Mouse (Mus musculus) granulocyte monocyte progenitor cell, adult 5-6 weeks (primary cell): ENCODE data around the gene Galnt2. TPM values are rescaled to one million over a fixed set of nuclear protein-coding genes. Genes with fewer than 3 reads are reported as not detected.
A peak's percentile ranks its signal among the peaks of the same experiment; 100 is the strongest.

Source experiments
- ATAC-seq: replicated peaks from 2 replicates; pipeline ENCODE4 v1.8.0; 2016; ENCODE audit warnings: mild to moderate bottlenecking, moderate TSS enrichment, inconsistent platforms; ENCODE audit not compliant: poor library complexity, severe bottlenecking
- total RNA-seq, 2 experiments: library from RNA; stranded (forward) in 1 of 2; stranded (reverse) in 1 of 2; fragments of 200-712, 200-1000 nt in 1 of 2; fragments of >200 nt in 1 of 2; fragmentation: Nextera tagmentation in 1 of 2; gene quantifications; 2 replicates each; pipeline ENCODE4 v1.2.3; 2014 to 2017

Galnt2 gene
- total RNA-seq, 2 experiments from 2014 or later, result 20.4 to 25.6 TPM

DNA sequence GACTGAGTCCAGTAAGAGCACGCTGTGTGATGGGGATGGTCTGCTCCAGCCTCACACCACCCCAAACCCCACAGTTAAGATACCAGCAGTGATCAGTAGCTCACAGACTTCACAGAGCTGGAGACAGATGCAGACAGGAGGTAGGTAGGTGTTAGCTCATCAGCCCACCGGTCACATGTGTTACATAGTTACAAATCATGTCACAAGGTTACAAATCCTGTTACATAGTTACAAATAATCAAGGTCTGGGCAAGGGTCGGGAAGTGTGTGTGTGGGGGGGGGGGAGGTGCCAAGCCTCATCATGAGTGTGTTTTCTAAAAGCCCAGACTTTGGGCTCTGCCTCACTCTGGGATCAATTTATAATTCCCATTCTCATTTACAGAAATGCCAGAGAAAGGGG, 129.7 kb downstream of the Galnt2 start:
- ATAC-seq, result no peak

DNA sequence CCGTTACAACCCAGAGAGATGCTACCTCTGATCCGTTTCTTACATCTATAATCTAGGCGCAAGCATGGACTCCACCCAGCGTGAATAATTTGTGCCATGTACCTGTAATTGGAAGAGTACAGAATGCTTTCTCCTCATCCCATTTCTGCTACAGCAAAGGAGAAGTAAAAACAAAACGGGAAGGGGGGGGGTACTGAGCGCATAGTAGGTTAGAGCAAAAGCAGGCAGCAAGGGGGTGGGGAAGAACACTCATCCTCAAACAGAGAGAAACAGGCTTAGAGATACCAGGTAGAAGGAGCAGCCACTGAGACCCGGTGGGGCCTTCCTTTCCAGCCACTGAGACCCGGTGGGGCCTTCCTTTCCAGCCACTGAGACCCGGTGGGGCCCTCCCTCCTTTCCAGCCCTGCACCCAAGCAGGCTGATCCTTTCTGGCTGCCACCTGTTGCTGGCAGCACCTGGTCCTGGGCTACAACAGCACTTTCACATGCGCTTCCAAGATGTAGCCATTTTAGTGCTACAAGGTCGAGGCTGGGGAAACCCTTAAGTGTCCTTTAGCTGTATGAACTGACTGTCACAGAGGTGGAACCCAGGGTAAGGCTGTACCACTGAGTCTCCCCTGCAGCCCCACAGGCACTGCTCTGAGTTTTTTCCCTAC, 130.7 kb downstream of the Galnt2 start:
- ATAC-seq, result no peak

DNA sequence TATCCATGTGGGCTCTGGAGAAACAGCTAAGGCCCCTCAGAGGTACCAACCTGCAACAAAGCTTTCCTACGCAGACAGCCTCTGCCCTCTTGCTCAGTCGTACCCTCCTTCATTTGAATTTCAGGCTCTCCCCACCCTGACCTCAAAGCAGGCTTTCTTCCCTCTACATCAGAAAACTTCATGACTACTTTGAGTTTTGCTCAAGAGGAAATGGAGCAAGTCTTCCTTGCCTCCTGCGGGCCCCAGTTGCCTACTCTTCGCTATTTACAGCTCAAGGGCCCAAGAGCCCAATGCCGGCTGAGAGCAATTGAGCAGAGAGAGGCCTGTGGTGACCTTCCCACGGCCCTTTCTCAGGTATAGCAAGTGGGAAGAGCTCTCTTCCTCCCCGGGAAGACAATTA, 131.4 kb downstream of the Galnt2 start:
- no peak for ATAC-seq

DNA sequence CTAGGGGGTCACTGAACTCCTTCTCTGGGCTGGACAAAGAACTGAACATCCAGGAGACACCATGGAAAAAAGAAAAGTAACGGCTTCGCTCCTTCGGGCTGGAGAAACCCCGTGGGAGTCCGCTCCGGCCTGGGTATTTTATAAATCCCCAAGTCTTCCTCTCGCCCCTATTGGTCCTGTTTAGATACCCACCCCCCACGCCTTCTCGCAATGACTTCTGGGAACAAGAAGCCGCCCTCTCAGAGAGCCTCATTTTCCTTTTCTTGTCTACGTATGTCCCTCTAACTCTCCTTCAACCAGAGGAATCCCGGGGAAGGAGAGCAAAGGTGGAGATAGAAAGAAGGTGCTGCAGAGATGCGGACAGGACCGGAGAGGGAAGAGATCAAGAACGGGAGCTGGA, 132.1 kb downstream of the Galnt2 start:
- ATAC-seq, result no peak

DNA sequence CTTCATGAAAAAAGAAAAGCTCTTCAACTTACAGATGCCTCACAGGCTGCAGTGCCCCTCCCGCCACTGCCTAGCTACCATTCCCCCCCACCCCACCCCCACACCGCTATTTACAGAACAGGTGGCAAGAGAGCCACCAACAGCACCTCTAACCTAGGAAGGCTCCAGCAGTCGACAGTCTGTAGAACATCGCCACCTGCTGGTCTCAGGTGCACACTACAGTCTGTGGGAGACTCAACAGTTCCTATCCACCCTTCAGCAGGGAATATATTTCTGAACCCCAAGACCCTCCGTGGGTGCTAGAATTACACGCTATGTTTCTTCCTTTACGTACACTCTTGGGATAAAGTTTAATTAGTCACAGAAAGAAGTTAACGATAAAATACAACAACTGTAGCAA, 137.0 kb downstream of the Galnt2 start:
- peak; percentile 92 for ATAC-seq

DNA sequence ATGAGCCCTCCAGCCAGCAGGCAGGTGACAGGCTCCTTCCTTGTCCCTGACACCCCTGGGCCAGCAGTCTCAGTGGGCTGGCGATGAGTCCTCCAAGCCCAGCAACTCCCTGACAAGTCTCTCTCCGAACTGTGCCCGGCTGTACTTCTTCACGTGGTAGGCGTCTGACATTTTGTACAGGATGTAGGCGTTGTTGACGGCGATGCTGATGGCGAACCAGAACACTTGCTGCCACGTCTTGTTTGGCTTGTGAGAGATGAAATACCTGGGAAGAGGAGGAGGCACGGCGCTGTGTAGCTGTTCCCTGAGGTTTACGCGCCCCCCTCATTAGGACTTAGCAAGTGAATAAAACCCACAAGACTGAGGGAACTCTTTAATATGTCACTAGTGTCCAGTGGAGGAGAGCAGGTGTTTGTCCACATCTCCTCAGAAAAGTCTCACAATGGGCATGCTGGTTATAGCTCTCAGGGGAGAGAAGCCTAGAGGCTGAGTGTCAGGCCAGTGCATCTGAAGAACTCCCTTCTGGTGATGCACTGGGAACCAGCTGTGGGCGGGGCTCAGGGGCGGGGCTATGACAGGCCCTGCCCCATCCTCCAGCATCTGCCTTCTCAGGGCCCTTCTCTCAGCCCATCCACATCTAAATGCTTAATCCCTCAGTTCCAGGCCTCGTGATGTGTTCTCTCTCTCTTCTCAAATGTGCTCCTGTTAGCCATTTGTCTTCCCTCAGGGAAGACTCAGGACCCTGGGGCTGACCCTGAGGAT, 139.4 kb downstream of the Galnt2 start:
- no peak for ATAC-seq

DNA sequence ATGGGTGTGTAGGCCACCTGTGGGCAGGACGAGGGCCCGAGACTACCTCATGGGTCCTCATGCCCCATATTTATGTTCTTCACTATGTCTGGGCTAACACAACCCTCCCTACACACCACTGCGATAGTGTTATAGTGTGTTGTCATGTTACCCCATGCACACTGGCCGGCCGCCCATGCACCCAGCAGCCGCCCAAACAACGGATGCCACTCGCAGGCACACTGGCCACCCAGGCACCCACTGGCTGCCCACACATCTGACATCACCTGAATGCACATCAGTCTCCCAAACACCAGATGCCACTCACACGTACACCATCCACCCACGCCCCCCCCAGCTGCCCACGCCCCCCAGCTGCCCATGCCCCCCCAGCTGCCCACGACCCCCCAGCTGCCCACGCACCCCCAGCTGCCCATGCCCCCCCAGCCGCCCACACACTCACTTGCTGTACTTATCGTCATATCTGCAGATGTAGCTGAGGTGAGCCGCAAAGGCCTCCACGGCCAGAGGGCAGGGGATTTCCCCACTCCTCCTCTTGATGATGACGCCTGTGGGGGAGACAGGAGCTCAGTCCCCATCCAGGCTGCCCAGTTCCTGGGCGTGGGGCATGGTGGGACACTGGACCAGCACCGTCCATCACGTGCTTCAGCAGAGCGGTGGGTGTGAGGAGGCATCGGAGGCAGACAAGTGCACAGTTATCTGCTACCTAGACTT, 140.4 kb downstream of the Galnt2 start:
- no peak for ATAC-seq

GRCm38 (mm10) chr8:124373753-124374152, 142.6 kb downstream of the Galnt2 start:
- no peak for ATAC-seq

DNA sequence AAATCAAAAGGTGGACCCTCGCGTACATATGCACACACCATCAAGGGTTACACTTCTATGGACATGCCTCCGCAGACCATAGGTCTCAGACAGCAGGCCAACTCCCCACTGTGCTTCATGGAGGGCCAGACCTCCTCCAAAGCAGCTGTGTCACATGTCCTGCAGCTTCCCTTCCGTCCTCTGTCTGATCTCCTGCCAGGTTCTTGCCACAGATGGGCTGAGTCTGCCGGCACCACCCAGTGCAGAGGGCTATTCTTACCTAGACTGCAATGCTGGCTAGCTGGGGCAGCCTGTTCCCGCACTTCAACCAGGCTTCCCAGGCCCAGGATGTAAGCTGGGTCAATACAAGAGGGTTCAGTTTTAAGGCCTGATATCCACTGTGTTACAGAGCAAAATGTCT, 144.0 kb downstream of the Galnt2 start:
- ATAC-seq, result 0 out of 2 replicates have a peak, but pooled peaks have one; percentile 5

GRCm38 (mm10) chr8:124375727-124376126, 144.5 kb downstream of the Galnt2 start:
- ATAC-seq, result no peak

DNA sequence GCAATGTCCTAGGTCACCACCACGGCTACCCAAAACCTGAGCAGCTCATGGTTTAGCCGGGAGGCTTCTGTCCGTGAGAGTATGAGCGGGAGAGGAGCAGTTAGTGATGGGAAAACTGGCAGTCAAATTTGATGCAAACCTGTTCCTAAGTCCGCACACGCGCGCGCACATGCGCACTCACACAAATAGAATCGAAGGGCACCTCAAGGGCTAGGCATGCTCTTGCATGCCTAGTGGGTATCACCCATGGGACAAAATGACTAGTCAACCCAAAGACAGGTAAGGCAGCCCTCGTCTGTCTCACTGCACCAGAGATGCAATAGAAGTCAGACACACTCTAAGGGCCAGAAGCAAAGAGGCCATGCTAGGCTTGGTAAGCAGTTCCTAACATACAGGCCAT, 145.2 kb downstream of the Galnt2 start:
- ATAC-seq, result no peak

DNA sequence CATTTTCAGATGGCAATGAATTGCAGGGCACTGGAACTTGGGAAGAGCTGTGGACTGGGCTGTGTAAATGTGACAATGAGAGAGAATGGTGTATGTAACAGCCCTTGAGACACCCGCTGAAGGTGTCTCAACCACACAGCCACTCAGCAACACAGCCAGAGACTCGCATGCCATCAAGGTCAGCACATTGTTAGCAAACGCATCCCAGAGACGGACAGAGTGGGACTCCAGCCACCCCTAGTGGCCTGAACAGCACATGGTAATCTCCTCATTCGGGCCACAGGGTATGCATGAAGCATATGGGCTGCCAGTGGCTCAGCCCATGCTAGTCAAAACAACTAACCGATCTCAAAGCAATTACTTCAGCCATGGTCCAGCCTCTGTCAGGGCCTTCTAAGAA, 148.1 kb downstream of the Galnt2 start:
- no peak for ATAC-seq

DNA sequence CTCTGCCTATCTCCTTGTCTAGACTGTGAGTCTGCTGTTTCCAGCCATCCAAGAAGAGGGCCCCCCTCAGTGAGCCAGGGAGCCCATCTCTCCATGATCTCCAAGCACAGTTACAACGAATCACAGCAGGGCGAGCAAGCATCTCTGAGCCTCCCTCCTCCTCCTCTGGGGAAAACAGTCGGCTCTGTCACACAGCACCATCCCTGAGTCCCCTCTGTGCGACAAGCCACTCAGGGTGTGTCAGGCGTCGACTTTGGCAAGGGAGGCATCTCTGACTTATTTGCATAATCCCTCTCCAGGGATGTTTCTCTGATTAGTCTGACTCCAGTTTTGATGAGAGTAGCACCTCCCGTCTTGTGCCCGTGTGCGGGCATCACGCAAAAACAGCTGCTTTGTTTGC, 151.0 kb downstream of the Galnt2 start:
- no peak for ATAC-seq

DNA sequence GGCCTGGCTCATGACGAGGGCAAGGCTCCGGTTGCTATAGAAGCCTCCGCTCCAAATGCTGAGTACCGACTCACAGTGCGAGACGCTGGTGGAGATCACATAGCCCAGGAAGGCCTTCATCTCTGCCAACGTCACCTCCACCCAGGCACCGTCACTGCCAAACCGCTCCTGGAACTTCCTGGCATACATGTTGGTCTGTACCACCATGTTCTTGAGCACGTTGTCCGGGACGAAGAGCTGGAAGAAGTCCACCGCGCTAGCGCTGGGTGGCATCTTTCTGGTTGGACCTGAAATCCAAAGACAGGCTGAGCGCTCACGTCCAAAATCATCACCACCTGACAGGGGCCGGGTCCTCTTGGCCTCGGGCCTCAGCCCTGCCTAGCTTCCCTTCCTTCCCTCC, 153.1 kb downstream of the Galnt2 start:
- no peak for ATAC-seq

- ATAC-seq, result no peak
Measured at GRCm38 (mm10) chr8:124386225-124386899, 155.2 kb downstream of the Galnt2 start.

DNA sequence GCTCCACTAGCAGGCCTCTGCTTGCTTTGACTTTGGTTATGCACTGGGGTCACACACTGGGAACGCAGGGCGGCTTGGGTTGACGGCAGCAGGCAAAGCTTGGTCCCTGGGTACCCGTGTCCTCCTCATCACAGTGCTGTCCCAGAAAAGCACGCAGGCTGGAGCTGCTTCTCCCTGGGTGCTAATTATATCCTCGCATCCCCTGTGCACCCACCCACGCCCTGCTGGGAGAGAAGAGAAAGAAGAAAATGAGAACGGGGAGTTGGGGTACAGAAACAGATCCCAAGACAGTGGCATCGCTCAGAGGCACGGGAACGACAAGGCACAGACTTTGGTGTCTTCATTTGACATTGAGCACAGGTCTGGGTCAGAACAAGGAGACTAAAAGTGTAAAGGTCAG, 158.3 kb downstream of the Galnt2 start:
- ATAC-seq, result no peak

- no peak for ATAC-seq
Measured at GRCm38 (mm10) chr8:124391191-124391590, 160.0 kb downstream of the Galnt2 start.

- ATAC-seq, result no peak
Measured at GRCm38 (mm10) chr8:124392271-124393012, 161.3 kb downstream of the Galnt2 start.

GRCm38 (mm10) chr8:124393013-124393412, 161.8 kb downstream of the Galnt2 start:
- ATAC-seq, result no peak

DNA sequence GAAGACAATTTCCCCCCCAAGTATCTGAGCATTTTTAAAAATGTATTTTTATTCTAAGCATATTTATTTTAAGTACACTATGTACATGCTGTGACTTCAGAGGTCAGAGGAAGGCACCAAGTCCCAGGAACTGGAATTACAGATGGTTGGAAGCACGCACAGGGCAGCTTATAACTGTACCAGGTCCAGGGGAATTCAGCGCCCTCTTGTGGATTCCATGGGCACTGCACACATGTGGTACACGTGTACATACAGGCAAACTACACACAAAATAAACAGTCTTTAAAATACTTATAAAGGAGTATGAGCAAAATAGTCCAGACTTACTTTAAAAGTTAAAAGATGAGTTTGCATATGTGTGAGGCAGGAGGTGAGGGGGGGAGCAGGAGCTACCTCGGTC, 162.7 kb downstream of the Galnt2 start:
- no peak for ATAC-seq
